Mouse (Mus musculus): ENCODE results near the gene Taf6. TPM values are rescaled to one million over a fixed set of nuclear protein-coding genes. Genes with fewer than 3 reads are reported as not detected.

Taf6 gene
- polyA plus RNA-seq, 1 experiment from 2014 or later: 62.5 TPM

DNA sequence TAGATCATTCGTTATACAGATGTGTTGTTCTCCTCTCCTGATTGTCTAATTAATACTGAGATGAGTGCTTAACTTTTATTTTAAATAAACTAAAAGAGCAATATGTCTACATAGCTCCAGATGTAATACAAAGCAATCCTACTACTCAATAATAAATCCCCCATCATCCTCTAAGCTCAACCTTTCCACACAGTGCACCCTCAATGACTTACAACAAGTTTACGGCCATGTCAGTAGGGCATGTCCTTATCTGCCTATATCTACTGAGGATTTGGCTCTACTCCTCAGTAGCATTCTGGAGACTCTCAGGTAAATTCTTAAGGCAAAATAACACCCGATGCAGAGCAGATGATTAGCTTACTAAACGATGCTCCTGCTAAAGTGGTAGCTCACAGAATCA is 20.6 kb upstream of the Taf6 start:
- Histone ChIP-seq H3K36me3 (no peaks in the 10 kb centered on the region), H3K4me3 (replicated peaks) (no peak overlapping the region), H3K27me3 (replicated peaks) (no peaks in the 10 kb centered on the region), H3K4me2 (no peak overlapping the region), H3K4me1 (no peaks in the 10 kb centered on the region), H3K27ac (replicated peaks) (no peak overlapping the region), H3K9me3 (replicated peaks) (0 out of 2 replicates have a peak, but pooled peaks cover 2% of the 10 kb centered on the region), H3K9ac (replicated peaks) (no peak overlapping the region)
- 86% methylated on average over 4 of the region's 4 CpGs for WGBS
- ATAC-seq (ENCODE audit: low FRiP score): no peak

DNA sequence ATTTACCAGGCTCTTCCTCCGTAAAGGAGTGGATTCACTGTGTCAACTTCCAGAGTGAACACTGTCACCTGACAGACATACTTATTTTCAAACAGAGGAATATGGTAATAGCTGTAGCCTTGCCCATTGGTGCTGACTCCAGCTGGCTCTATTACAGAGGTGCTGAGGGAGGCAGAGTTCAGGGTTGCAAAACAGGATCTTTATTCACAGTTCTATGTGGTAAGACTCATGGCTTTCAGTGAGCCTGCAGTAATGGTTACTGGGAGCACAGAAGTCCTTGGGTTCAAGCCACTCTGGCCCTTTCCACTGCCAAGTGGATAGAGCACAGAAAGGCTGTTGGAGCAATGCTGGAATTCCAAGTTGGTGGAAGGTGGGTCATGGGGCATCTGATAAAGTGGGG is 20.0 kb upstream of the Taf6 start:
- Histone ChIP-seq H3K36me3 (no peaks in the 10 kb centered on the region), H3K27me3 (replicated peaks) (no peaks in the 10 kb centered on the region), H3K4me1 (no peaks in the 10 kb centered on the region), H3K4me2 (no peak overlapping the region), H3K4me3 (replicated peaks) (no peak overlapping the region), H3K9ac (replicated peaks) (no peak overlapping the region), H3K27ac (replicated peaks) (no peak overlapping the region), H3K9me3 (replicated peaks) (0 out of 2 replicates have a peak, but pooled peaks cover 2% of the 10 kb centered on the region)
- ATAC-seq (ENCODE audit: low FRiP score): no peak
- 85% methylated on average over 1 of the region's 1 CpGs for WGBS

DNA sequence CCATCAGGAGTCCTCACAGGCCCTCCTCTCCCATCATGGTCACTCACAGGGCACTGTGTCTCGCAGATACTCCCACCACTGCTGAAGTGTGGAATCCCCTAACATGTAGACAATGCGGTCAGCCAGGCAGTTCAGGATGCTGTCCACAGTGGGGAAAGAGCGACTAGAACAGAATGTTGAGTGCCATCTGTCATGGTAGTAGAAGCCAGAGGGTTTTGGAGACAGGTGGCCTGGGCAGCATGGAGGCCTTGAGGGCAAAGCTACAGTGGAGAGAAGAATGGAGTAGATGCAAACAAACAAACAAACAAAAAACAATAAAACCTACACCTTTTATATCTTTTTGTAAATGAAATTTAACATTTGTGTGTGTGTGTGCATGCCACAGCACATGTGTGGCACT is 14.8 kb upstream of the Taf6 start:
- H3K36me3 ChIP-seq: no peaks in the 10 kb centered on the region
- no peak overlapping the region for H3K4me2 ChIP-seq
- H3K9me3 ChIP-seq (replicated peaks): no peaks in the 10 kb centered on the region
- no peaks in the 10 kb centered on the region for H3K27me3 ChIP-seq (replicated peaks)
- H3K9ac ChIP-seq (replicated peaks): no peak overlapping the region
- no peak for ATAC-seq (ENCODE audit: low FRiP score)
- H3K27ac ChIP-seq (replicated peaks): no peak overlapping the region
- H3K4me1 ChIP-seq: no peaks in the 10 kb centered on the region
- WGBS: 90% methylated on average over 3 of the region's 3 CpGs
- H3K4me3 ChIP-seq (replicated peaks): no peak overlapping the region

DNA sequence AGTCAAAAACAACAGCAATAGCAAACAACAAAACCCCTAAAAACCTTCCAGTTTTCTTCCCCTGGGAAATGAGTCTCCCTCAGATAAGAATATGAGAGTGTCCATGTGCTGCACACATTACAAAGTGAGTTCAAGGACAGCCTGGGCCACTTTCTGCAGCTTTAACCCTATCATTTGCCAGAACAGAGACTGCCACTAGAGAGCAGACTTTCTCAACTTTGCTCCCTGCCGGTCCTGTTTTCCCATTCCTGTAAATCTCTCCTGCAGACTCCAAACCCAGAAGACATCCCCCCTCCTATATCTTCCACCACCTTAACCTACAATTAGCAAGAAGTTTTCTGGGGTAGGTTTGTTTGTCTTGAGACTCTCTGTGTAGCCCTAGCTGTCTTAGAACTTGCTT is 12.3 kb upstream of the Taf6 start:
- no peak overlapping the region for H3K9ac ChIP-seq (replicated peaks)
- no peaks in the 10 kb centered on the region for H3K36me3 ChIP-seq
- WGBS: 6% methylated on average over 1 of the region's 1 CpGs
- H3K27me3 ChIP-seq (replicated peaks): no peaks in the 10 kb centered on the region
- peaks cover 11% of the 10 kb centered on the region for H3K4me1 ChIP-seq
- no peaks in the 10 kb centered on the region for H3K9me3 ChIP-seq (replicated peaks)
- no peak overlapping the region for H3K27ac ChIP-seq (replicated peaks)
- no peak for ATAC-seq (ENCODE audit: low FRiP score)
- no peak overlapping the region for H3K4me2 ChIP-seq
- no peak overlapping the region for H3K4me3 ChIP-seq (replicated peaks)

DNA sequence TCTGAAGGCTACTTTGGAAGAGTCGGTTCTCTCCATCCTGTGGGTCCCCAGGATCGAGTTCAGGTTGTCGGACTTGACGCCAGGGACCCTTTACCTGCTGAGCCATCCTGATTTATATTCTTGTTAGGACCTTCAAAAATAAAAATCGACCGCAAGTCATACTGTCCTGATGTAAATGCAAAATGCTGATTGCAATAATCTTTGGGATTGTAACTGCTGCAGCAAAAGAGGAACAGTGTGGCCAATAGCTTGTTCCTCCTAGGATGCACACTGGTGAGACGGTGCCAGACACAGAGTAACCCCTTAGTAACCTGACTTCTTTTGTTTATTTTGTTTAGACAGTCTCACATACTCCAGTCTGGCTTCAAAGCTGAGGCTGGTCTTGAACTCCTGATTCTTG is 8.2 kb upstream of the Taf6 start:
- Histone ChIP-seq H3K4me2 (peak overlapping the region; percentile 95), H3K9me3 (replicated peaks) (no peaks in the 10 kb centered on the region), H3K27me3 (replicated peaks) (no peaks in the 10 kb centered on the region), H3K27ac (replicated peaks) (peak overlapping the region; percentile 95; the same call in 1 of the 2 replicates), H3K4me3 (replicated peaks) (peak overlapping the region; percentile 81), H3K36me3 (peaks cover 12% of the 10 kb centered on the region; the same call in 1 of the 2 replicates), H3K4me1 (peaks cover 20% of the 10 kb centered on the region), H3K9ac (replicated peaks) (no peak overlapping the region; the same call in 1 of the 2 replicates)
- no peak for ATAC-seq (ENCODE audit: low FRiP score)
- 76% methylated on average over 7 of the region's 7 CpGs for WGBS

DNA sequence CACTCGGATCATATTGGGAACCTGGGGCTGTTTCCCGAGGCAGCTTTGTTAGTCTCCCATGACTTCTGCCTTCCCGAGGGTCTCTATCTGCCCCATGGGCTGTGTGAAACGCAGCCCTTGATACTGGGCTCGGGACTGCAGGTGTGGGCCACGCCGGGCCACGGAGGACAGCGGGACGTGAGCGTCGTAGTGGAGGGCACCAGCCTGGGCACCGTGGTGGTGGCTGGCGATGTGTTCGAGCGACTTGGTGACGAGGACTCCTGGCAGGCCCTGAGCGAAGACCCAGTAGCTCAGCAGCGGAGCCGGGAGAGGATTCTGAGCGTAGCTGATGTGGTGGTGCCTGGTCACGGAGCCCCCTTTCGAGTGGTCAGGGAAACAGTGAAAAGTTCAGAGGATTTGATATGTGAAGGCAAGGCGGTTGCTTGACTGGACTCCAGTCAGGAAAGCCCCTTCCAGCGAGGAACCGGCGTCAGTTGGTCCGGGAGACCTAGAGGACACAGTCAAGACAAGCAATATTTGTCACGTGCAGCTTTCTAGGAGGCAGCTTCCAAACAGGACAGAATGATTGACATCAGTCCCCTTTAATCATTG is 7.6 kb upstream of the Taf6 start:
- H3K9ac ChIP-seq (replicated peaks): peak overlapping the region; percentile 90
- peak overlapping the region; percentile 81 for H3K4me3 ChIP-seq (replicated peaks)
- WGBS: under 1% methylated on average over 29 of the region's 29 CpGs

DNA sequence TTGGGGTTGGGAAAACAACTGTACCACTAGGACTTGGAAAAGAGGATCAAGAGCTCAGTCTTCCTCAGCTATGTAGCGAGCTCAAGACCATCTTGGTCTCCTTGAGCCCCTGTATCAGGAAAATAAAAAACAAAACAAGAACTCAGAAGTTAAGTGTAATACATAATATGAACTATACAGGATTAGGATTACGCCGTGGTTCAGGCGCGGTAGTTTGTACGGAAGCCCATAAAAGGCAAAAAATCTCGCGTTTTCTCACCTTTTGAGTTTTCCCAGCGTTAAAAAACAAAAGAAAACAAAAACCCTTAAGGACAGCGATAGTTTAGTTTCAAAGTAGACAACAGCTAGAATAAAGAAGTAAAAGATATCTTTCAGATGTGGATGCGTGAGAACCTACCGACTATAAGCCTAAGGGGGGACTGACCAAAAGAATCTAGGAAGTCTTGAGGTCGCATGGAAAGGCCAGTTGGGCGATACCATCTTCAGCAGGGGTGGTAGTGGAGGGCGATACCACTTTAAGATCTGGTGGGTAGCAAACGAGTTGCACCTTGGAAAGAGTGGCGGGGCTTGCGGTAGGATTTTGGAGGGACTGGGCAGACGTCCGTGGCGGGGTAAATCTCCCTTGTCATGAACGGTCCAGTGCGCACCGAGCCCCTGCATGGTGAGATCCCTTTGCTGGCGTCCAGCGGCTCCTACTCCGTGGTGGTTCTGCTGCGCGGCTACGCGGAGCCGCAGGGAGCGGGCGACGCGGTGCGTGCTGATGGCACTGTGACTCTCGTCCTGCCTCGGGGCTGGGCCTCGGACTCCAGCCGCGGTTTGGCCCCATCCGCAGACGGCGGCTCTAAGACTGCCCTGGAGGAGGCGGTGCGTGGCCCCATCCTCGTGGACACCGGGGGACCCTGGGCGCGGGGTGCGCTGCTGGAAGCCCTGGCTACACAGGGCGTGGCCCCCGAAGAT is 6.8 kb upstream of the Taf6 start, which contains the start of gene Mblac1:
Mblac1 (plus strand) TSS at position 544 of the 957 bp plus-strand sequence.
- ATAC-seq (ENCODE audit: low FRiP score): peak; percentile 82

More for the DNA sequence above, 7.6 kb upstream of the Taf6 start:
- peak overlapping the region; percentile 95 for H3K4me2 ChIP-seq
- H3K27ac ChIP-seq (replicated peaks): peak overlapping the region; percentile 95
- no peaks in the 10 kb centered on the region for H3K27me3 ChIP-seq (replicated peaks)
- H3K9me3 ChIP-seq (replicated peaks): no peaks in the 10 kb centered on the region
- peaks cover 17% of the 10 kb centered on the region for H3K36me3 ChIP-seq
- peaks cover 20% of the 10 kb centered on the region for H3K4me1 ChIP-seq
- ATAC-seq (ENCODE audit: low FRiP score): peak; percentile 76

DNA sequence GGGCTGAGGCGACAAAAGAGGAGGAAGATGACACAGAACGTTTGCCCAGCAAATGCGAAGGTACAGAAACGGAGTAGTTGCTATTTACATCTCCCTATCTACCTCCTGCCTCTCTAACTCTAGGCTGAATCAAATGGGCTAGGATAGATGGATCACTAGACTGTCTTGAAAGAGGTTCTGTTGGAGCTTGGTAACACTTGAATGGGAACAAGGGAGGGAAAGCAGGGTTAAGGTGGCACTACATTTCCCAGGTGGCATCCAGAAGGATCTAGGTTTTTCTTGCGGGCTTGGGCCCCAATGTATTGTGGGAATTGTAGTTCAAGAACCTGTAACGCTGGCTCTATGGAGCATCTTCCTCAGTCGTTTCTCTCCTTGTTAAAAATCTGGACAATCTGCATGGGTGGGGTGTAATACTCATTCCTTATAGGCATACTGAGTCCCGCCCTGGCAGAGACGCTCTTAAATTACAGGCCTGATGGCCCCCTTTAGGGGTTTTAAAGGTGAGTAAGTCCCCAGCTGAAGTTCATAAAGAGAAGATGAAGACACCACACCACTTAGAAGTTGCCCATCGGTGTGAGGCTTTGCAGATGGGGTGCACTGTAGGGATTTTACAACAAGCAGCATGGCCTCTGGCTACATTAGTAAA is 533 bp upstream of the Taf6 start:
- Histone ChIP-seq H3K9ac (replicated peaks) (peak overlapping the region; percentile 74), H3K36me3 (peaks cover 31% of the 10 kb centered on the region), H3K27ac (replicated peaks) (peak overlapping the region; percentile 86), H3K4me3 (replicated peaks) (peak overlapping the region; percentile 82), H3K9me3 (replicated peaks) (no peaks in the 10 kb centered on the region), H3K27me3 (replicated peaks) (no peaks in the 10 kb centered on the region), H3K4me2 (peak overlapping the region; percentile 86), H3K4me1 (peaks cover 21% of the 10 kb centered on the region)
- ATAC-seq (ENCODE audit: low FRiP score): peak; percentile 91
- under 1% methylated on average over 10 of the region's 10 CpGs for WGBS

More for the DNA sequence above, 6.8 kb upstream of the Taf6 start, which contains the start of gene Mblac1:
- WGBS: 7% methylated on average over 54 of the region's 54 CpGs
- H3K36me3 ChIP-seq: peaks cover 20% of the 10 kb centered on the region
- peak within 1 kb of the TSS; percentile 95 for H3K4me2 ChIP-seq
- H3K27ac ChIP-seq (replicated peaks): peak within 1 kb of the TSS; percentile 95
- peaks cover 20% of the 10 kb centered on the region for H3K4me1 ChIP-seq
- H3K9ac ChIP-seq (replicated peaks): peak within 1 kb of the TSS; percentile 90
- no peaks in the 10 kb centered on the region for H3K9me3 ChIP-seq (replicated peaks)
- H3K27me3 ChIP-seq (replicated peaks): no peaks in the 10 kb centered on the region
- H3K4me3 ChIP-seq (replicated peaks): peak within 1 kb of the TSS; percentile 81

DNA sequence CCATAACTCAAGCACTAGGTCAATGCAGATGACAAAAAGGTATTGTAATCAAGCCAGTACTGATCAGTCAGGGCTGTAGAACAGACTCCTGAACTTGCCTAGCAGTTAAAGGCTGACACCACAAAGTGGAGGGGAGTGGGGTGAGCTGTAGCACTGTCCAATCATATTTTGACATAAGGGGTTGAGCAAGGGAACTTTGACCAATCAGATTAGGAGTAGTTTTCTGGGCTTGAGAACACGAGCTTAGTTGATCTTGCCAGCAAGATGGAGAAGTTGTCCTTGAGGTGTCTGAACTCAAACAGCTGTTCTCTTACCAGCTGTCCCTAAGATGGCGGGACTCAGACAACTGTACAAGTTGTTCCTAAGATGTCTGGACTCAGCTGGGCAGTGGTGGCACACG is 14.0 kb downstream of the Taf6 start:
- H3K27ac ChIP-seq (replicated peaks): no peak overlapping the region
- no peak for ATAC-seq (ENCODE audit: low FRiP score)
- 87% methylated on average over 3 of the region's 3 CpGs for WGBS
- H3K9ac ChIP-seq (replicated peaks): no peak overlapping the region
- H3K4me3 ChIP-seq (replicated peaks): 0 out of 2 replicates have a peak overlapping the region, but pooled peaks have one; percentile 76
- H3K4me1 ChIP-seq: peaks cover 38% of the 10 kb centered on the region
- no peaks in the 10 kb centered on the region for H3K9me3 ChIP-seq (replicated peaks)
- H3K4me2 ChIP-seq: peak overlapping the region; percentile 94
- peaks cover 44% of the 10 kb centered on the region for H3K36me3 ChIP-seq
- no peaks in the 10 kb centered on the region for H3K27me3 ChIP-seq (replicated peaks)

DNA sequence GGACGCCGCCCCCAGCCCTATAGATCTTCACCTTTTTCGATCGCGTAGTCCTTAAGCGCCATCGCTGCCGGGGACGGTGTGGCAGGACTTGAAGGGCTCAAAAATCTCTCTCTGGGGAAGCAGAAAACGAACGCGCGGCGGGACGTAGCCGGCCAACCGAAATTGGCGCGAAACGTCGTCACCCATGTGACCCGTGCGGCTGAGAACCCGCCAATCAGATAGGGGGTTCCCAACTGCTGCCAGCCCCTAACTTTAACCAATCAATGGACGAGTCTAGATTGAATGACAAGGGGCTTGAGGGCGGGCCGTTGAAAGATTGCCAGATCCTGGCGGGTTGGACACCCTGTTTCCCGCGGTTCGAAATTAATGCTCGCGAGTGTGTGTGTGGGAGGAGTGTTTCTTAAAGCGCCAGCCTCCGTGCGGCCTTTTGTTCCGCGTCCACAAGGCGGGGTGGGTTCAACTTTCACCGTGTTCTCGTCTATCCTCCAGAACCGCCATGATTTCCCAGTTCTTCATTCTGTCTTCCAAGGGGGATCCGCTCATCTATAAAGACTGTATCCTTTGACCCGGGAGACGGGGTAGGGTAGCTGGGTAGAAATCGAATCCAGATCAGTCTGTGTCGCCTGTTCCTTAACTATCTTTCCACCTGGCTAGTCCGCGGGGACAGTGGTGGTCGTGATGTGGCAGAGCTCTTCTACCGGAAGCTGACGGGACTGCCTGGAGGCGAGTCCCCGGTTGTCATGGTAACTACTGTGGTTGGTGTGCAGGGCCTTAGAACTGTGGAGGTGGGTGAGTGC is 15.4 kb downstream of the Taf6 start, which contains the start of the genes Ap4m1 and Mcm7:
Ap4m1 (plus strand) TSS at position 308 of the 797 bp plus-strand sequence.
Mcm7 (minus strand) TSS at position 728 of the 797 bp plus-strand sequence.
- Histone ChIP-seq H3K9ac (replicated peaks) (peak within 1 kb of the TSS; percentile 60), H3K4me1 (peaks cover 38% of the 10 kb centered on the region), H3K4me2 (peak within 1 kb of the TSS; percentile 94), H3K4me3 (replicated peaks) (peak within 1 kb of the TSS; percentile 76), H3K27ac (replicated peaks) (peak within 1 kb of the TSS; percentile 92), H3K27me3 (replicated peaks) (no peaks in the 10 kb centered on the region), H3K9me3 (replicated peaks) (no peaks in the 10 kb centered on the region), H3K36me3 (peaks cover 44% of the 10 kb centered on the region)
- under 1% methylated on average over 54 of the region's 54 CpGs for WGBS
- peak; percentile 96 for ATAC-seq (ENCODE audit: low FRiP score)

Measured in neural tube, embryonic 15.5 days (tissue).